ENCODE assay signal across 12 mouse cellular contexts in genomic region chr13:12132160-12132710, GRCm38 (mm10). TPM values are rescaled to one million over a fixed set of nuclear protein-coding genes. Genes with fewer than 3 reads are reported as not detected.
DNase-seq lines count a peak whose midpoint lies in the region; ATAC-seq and TF ChIP-seq lines count a peak whose summit lies in the region.
"Had no signal": no experiment of that assay in that cellular context is flagged by ENCODE, and none has a peak within 500 bp of the region (broad histone marks: within the 10 kb centered on the region; RNA-seq: fewer than 3 reads in every experiment).

No protein-coding gene starts in this region.

- no peak for TF ChIP-seq POLR2A in heart, adult 2 months (IDR thresholded peaks at IDR 0.05; ENCODE audit: insufficient read depth, low read depth, low read length)

- no peak for ATAC-seq in erythroblast, adult 5-6 weeks (replicated peaks; ENCODE audit: low FRiP score, poor library complexity, severe bottlenecking)
- ATAC-seq in stomach, embryonic 15.5 days (ENCODE audit: insufficient read depth, low FRiP score, low read depth) = peak; percentile 89

- 19% methylated on average over 3 of the region's 3 CpGs for WGBS in heart, adult 2 months
- 52% methylated on average over 3 of the region's 3 CpGs for WGBS in stomach, embryonic 15.5 days
- WGBS in midbrain, embryonic 10.5 days = 76% methylated on average over 3 of the region's 3 CpGs
- WGBS in forebrain, embryonic 10.5 days = 85% methylated on average over 3 of the region's 3 CpGs

- DNase-seq in heart, adult 2 months = peak in 1 of 2 experiments; percentile 65
- peak; percentile 53 for DNase-seq in heart, postnatal 4 days
- no peak for DNase-seq in MN1 (ENCODE audit: low spot score)
- no peak for DNase-seq in midbrain, embryonic 10.5 days (ENCODE audit: low spot score)
- no peak for DNase-seq in forebrain, embryonic 10.5 days (ENCODE audit: extremely low spot score, low spot score)
- DNase-seq: cerebellum, adult 2 months had no signal

- H3K27me3 ChIP-seq in erythroblast, embryonic 14.5 days (ENCODE audit: control insufficient read depth) = no peaks in the 10 kb centered on the region
- no peaks in the 10 kb centered on the region for H3K27me3 ChIP-seq in heart, adult 2 months (ENCODE audit: control insufficient read depth, insufficient read depth, low read length)
- no peaks in the 10 kb centered on the region for H3K27me3 ChIP-seq in stomach, embryonic 15.5 days (replicated peaks)
- H3K27me3 ChIP-seq in midbrain, embryonic 10.5 days (ENCODE audit: low read depth, poor library complexity, severe bottlenecking) = no peaks in the 10 kb centered on the region
- no peaks in the 10 kb centered on the region for H3K27me3 ChIP-seq in forebrain, embryonic 10.5 days (ENCODE audit: poor library complexity, severe bottlenecking)
- H3K27me3 ChIP-seq: forebrain, embryonic 12.5 days; hindbrain, embryonic 13.5 days had no signal

- H3K4me2 ChIP-seq in stomach, embryonic 15.5 days = no peak overlapping the region
- H3K4me2 ChIP-seq: forebrain, embryonic 12.5 days; hindbrain, embryonic 13.5 days had no signal

- no peaks in the 10 kb centered on the region for H3K36me3 ChIP-seq in erythroblast, embryonic 14.5 days (ENCODE audit: control insufficient read depth)
- peaks cover 6% of the 10 kb centered on the region; the same call in 1 of the 2 replicates for H3K36me3 ChIP-seq in heart, adult 2 months (ENCODE audit: control insufficient read depth, insufficient read depth, low read length)
- H3K36me3 ChIP-seq in stomach, embryonic 15.5 days = no peaks in the 10 kb centered on the region
- no peaks in the 10 kb centered on the region for H3K36me3 ChIP-seq in midbrain, embryonic 10.5 days
- no peaks in the 10 kb centered on the region for H3K36me3 ChIP-seq in forebrain, embryonic 10.5 days (replicated peaks)
- H3K36me3 ChIP-seq: forebrain, embryonic 12.5 days; hindbrain, embryonic 13.5 days had no signal

- H3K79me2 ChIP-seq in heart, adult 2 months (replicated peaks; ENCODE audit: control insufficient read depth, insufficient read depth, low read length) = no peaks in the 10 kb centered on the region

- peak; percentile 93 for TF ChIP-seq EP300 in heart, adult 2 months (IDR thresholded peaks at IDR 0.05; ENCODE audit: insufficient read depth, low read depth, low read length)

- H3K9ac ChIP-seq in heart, adult 2 months (ENCODE audit: low read depth, low read length) = peak overlapping the region; percentile 22
- H3K9ac ChIP-seq in stomach, embryonic 15.5 days = no peak overlapping the region
- H3K9ac ChIP-seq: forebrain, embryonic 12.5 days; hindbrain, embryonic 13.5 days had no signal

- peaks cover 47% of the 10 kb centered on the region for H3K4me1 ChIP-seq in erythroblast, embryonic 14.5 days (ENCODE audit: control insufficient read depth)
- H3K4me1 ChIP-seq in heart, adult 2 months (ENCODE audit: control insufficient read depth, insufficient read depth, low read length) = peaks cover 7% of the 10 kb centered on the region
- no peaks in the 10 kb centered on the region for H3K4me1 ChIP-seq in stomach, embryonic 15.5 days
- H3K4me1 ChIP-seq in midbrain, embryonic 10.5 days = peaks cover 14% of the 10 kb centered on the region
- no peaks in the 10 kb centered on the region for H3K4me1 ChIP-seq in forebrain, embryonic 10.5 days

- intact Hi-C loops in heart, adult 2 months (cut with DNase I) = loop anchor here (2.0 to 5.0 kb wide), 2 partner anchors 25 to 65 kb away; partner anchors contain the start of gene Ryr2

- no peaks in the 10 kb centered on the region for H3K9me3 ChIP-seq in erythroblast, embryonic 14.5 days (ENCODE audit: control insufficient read depth, low read length)
- H3K9me3 ChIP-seq in stomach, embryonic 15.5 days = no peaks in the 10 kb centered on the region
- H3K9me3 ChIP-seq in midbrain, embryonic 10.5 days (replicated peaks) = 0 out of 2 replicates have a peak, but pooled peaks cover 2% of the 10 kb centered on the region
- H3K9me3 ChIP-seq in forebrain, embryonic 10.5 days = no peaks in the 10 kb centered on the region
- H3K9me3 ChIP-seq: forebrain, embryonic 12.5 days; hindbrain, embryonic 13.5 days had no signal

- peak overlapping the region; percentile 93 for H3K27ac ChIP-seq in heart, adult 2 months
- no peak overlapping the region for H3K27ac ChIP-seq in stomach, embryonic 15.5 days
- no peak overlapping the region for H3K27ac ChIP-seq in midbrain, embryonic 10.5 days (replicated peaks)
- no peak overlapping the region for H3K27ac ChIP-seq in forebrain, embryonic 10.5 days
- H3K27ac ChIP-seq: forebrain, embryonic 12.5 days; hindbrain, embryonic 13.5 days had no signal

- no peak for TF ChIP-seq CTCF in heart, adult 2 months (IDR thresholded peaks at IDR 0.05)

- H3K4me3 ChIP-seq in erythroblast, embryonic 14.5 days (replicated peaks) = peak overlapping the region; percentile 4
- H3K4me3 ChIP-seq in heart, adult 2 months = no peak overlapping the region
- no peak overlapping the region for H3K4me3 ChIP-seq in stomach, embryonic 15.5 days (replicated peaks)
- H3K4me3 ChIP-seq in midbrain, embryonic 10.5 days = no peak overlapping the region
- H3K4me3 ChIP-seq in forebrain, embryonic 10.5 days = no peak overlapping the region
- H3K4me3 ChIP-seq: forebrain, embryonic 12.5 days; hindbrain, embryonic 13.5 days; myocyte had no signal

RNA-seq across cellular contexts. Expression of gene Ryr2, which starts 25.5 kb away (rescaled TPM):
- polyA plus RNA-seq in erythroblast, embryonic 14.5 days (2012) = not detected in 2 replicates
- total RNA-seq in erythroblast, adult 5-6 weeks (2015; ENCODE audit: low replicate concordance) = not detected in 2 replicates
- not detected in 2 replicates for total RNA-seq in erythroblast, adult 5-6 weeks (2017; ENCODE audit: low replicate concordance)
- total RNA-seq in heart, adult 2 months (2021) = 1,000 to 10,000 TPM in 1 of 2 experiments, 100 to 1,000 TPM in 1; 877 to 1,020 TPM
- polyA plus RNA-seq in heart, adult 2 months (2012; rRNA removed) = 127 and 264 TPM in 2 replicates
- 100 to 1,000 TPM; 710 to 754 TPM for total RNA-seq in heart, postnatal 4 days (2021)
- polyA plus RNA-seq in stomach, embryonic 15.5 days (2015; fragmentation: Nextera tagmentation; extraction: Ambion mirVana) = 0.85 and 1.1 TPM in 2 replicates
- polyA plus RNA-seq in midbrain, embryonic 10.5 days (2016; fragmentation: Nextera tagmentation; extraction: Ambion mirVana) = 0.07 and 0.31 TPM in 2 replicates
- polyA plus RNA-seq in forebrain, embryonic 10.5 days (2016; fragmentation: Nextera tagmentation; extraction: Ambion mirVana) = 0.14 and 0.19 TPM in 2 replicates
- polyA plus RNA-seq: myocyte had no signal

Comparison
In these comparisons a context has a peak if more than half of its experiments do, and no peak if none do; other contexts are left out.
1. RNA of gene Ryr2, which starts 25.5 kb away (polyA plus RNA-seq): 127 to 264 TPM in heart, adult 2 months; 0.85 to 1.1 TPM in stomach, embryonic 15.5 days, 0.14 to 0.19 TPM in forebrain, embryonic 10.5 days, 0.07 to 0.31 TPM in midbrain, embryonic 10.5 days and not detected in erythroblast, embryonic 14.5 days; every median in the first group is over 10 times any median in the second.